Mouse (Mus musculus): ENCODE data around the gene Rbfox3. TPM values are rescaled to one million over a fixed set of nuclear protein-coding genes. Genes with fewer than 3 reads are reported as not detected.

Rbfox3 gene
- polyA plus RNA-seq, 1 experiment from 2014 or later: 1.7 TPM

GRCm38 (mm10) chr11:118685397-118685796, 226.0 kb downstream of the Rbfox3 start:
- H3K9ac ChIP-seq (ENCODE audit: low read length): no peak overlapping the region
- H3K4me1 ChIP-seq (replicated peaks; ENCODE audit: control insufficient read depth, insufficient read depth, low read length): no peaks in the 10 kb centered on the region
- H3K4me3 ChIP-seq (ENCODE audit: low read depth, low read length): no peak overlapping the region
- ATAC-seq (replicated peaks; ENCODE audit: low FRiP score, low TSS enrichment, low read depth) (no peak), DNase-seq (ENCODE audit: low spot score) (peak; percentile 84)
- WGBS: 3% methylated on average over 16 of the region's 16 CpGs
- peaks cover 7% of the 10 kb centered on the region; the same call in 1 of the 2 replicates for H3K27me3 ChIP-seq (replicated peaks; ENCODE audit: control insufficient read depth, insufficient read depth, low read length)
- H3K36me3 ChIP-seq (ENCODE audit: control insufficient read depth, insufficient read depth, low read length): no peaks in the 10 kb centered on the region
- no peak overlapping the region for H3K4me2 ChIP-seq (ENCODE audit: low read length)
- H3K9me3 ChIP-seq (ENCODE audit: control insufficient read depth, low read length): no peaks in the 10 kb centered on the region
- no peak overlapping the region for H3K27ac ChIP-seq (ENCODE audit: low read depth)

GRCm38 (mm10) chr11:118684665-118685064, 226.7 kb downstream of the Rbfox3 start:
- Histone ChIP-seq H3K4me3 (ENCODE audit: low read depth, low read length) (no peak overlapping the region), H3K27me3 (replicated peaks; ENCODE audit: control insufficient read depth, insufficient read depth, low read length) (peaks cover 11% of the 10 kb centered on the region), H3K4me1 (replicated peaks; ENCODE audit: control insufficient read depth, insufficient read depth, low read length) (no peaks in the 10 kb centered on the region), H3K9ac (ENCODE audit: low read length) (no peak overlapping the region), H3K36me3 (ENCODE audit: control insufficient read depth, insufficient read depth, low read length) (no peaks in the 10 kb centered on the region), H3K9me3 (ENCODE audit: control insufficient read depth, low read length) (no peaks in the 10 kb centered on the region), H3K27ac (ENCODE audit: low read depth) (no peak overlapping the region), H3K4me2 (ENCODE audit: low read length) (no peak overlapping the region)
- ATAC-seq (replicated peaks; ENCODE audit: low FRiP score, low TSS enrichment, low read depth): no peak
- 63% methylated on average over 4 of the region's 4 CpGs for WGBS
- DNase-seq (ENCODE audit: low spot score): no peak

GRCm38 (mm10) chr11:118680699-118681098, 230.7 kb downstream of the Rbfox3 start:
- no peak overlapping the region for H3K9ac ChIP-seq (ENCODE audit: low read length)
- H3K9me3 ChIP-seq (ENCODE audit: control insufficient read depth, low read length): no peaks in the 10 kb centered on the region
- H3K4me2 ChIP-seq (ENCODE audit: low read length): no peak overlapping the region
- peaks cover 26% of the 10 kb centered on the region for H3K27me3 ChIP-seq (replicated peaks; ENCODE audit: control insufficient read depth, insufficient read depth, low read length)
- DNase-seq (ENCODE audit: low spot score) (no peak), ATAC-seq (replicated peaks; ENCODE audit: low FRiP score, low TSS enrichment, low read depth) (no peak)
- no peaks in the 10 kb centered on the region for H3K4me1 ChIP-seq (replicated peaks; ENCODE audit: control insufficient read depth, insufficient read depth, low read length)
- no peak overlapping the region for H3K4me3 ChIP-seq (ENCODE audit: low read depth, low read length)
- WGBS: 72% methylated on average over 10 of the region's 10 CpGs
- H3K27ac ChIP-seq (ENCODE audit: low read depth): no peak overlapping the region
- no peaks in the 10 kb centered on the region for H3K36me3 ChIP-seq (ENCODE audit: control insufficient read depth, insufficient read depth, low read length)

- H3K9me3 ChIP-seq (ENCODE audit: control insufficient read depth, low read length): no peaks in the 10 kb centered on the region
- 77% methylated on average over 24 of the region's 24 CpGs for WGBS
- ATAC-seq (replicated peaks; ENCODE audit: low FRiP score, low TSS enrichment, low read depth) (no peak), DNase-seq (ENCODE audit: low spot score) (no peak)
- no peaks in the 10 kb centered on the region for H3K36me3 ChIP-seq (ENCODE audit: control insufficient read depth, insufficient read depth, low read length)
- H3K9ac ChIP-seq (ENCODE audit: low read length): no peak overlapping the region
- no peak overlapping the region for H3K4me3 ChIP-seq (ENCODE audit: low read depth, low read length)
- peaks cover 26% of the 10 kb centered on the region for H3K27me3 ChIP-seq (replicated peaks; ENCODE audit: control insufficient read depth, insufficient read depth, low read length)
- H3K4me2 ChIP-seq (ENCODE audit: low read length): no peak overlapping the region
- H3K4me1 ChIP-seq (replicated peaks; ENCODE audit: control insufficient read depth, insufficient read depth, low read length): no peaks in the 10 kb centered on the region
- H3K27ac ChIP-seq (ENCODE audit: low read depth): no peak overlapping the region
Measured at GRCm38 (mm10) chr11:118679736-118680410, 231.5 kb downstream of the Rbfox3 start.

GRCm38 (mm10) chr11:118678515-118679104, 232.8 kb downstream of the Rbfox3 start:
- Histone ChIP-seq H3K9ac (ENCODE audit: low read length) (no peak overlapping the region), H3K27ac (ENCODE audit: low read depth) (no peak overlapping the region), H3K36me3 (ENCODE audit: control insufficient read depth, insufficient read depth, low read length) (no peaks in the 10 kb centered on the region), H3K9me3 (ENCODE audit: control insufficient read depth, low read length) (no peaks in the 10 kb centered on the region), H3K4me1 (replicated peaks; ENCODE audit: control insufficient read depth, insufficient read depth, low read length) (no peaks in the 10 kb centered on the region), H3K4me2 (ENCODE audit: low read length) (no peak overlapping the region), H3K4me3 (ENCODE audit: low read depth, low read length) (no peak overlapping the region), H3K27me3 (replicated peaks; ENCODE audit: control insufficient read depth, insufficient read depth, low read length) (peaks cover 22% of the 10 kb centered on the region)
- DNase-seq (ENCODE audit: low spot score): no peak
- no peak for ATAC-seq (replicated peaks; ENCODE audit: low FRiP score, low TSS enrichment, low read depth)
- 38% methylated on average over 20 of the region's 20 CpGs for WGBS

- Histone ChIP-seq H3K4me2 (ENCODE audit: low read length) (no peak overlapping the region), H3K27me3 (replicated peaks; ENCODE audit: control insufficient read depth, insufficient read depth, low read length) (peaks cover 22% of the 10 kb centered on the region), H3K9ac (ENCODE audit: low read length) (no peak overlapping the region), H3K27ac (ENCODE audit: low read depth) (no peak overlapping the region), H3K9me3 (ENCODE audit: control insufficient read depth, low read length) (no peaks in the 10 kb centered on the region), H3K36me3 (ENCODE audit: control insufficient read depth, insufficient read depth, low read length) (no peaks in the 10 kb centered on the region), H3K4me1 (replicated peaks; ENCODE audit: control insufficient read depth, insufficient read depth, low read length) (no peaks in the 10 kb centered on the region), H3K4me3 (ENCODE audit: low read depth, low read length) (no peak overlapping the region)
- ATAC-seq (replicated peaks; ENCODE audit: low FRiP score, low TSS enrichment, low read depth): no peak
- DNase-seq (ENCODE audit: low spot score): no peak
- 54% methylated on average over 8 of the region's 8 CpGs for WGBS
Measured at GRCm38 (mm10) chr11:118677277-118677676, 234.1 kb downstream of the Rbfox3 start.

- Histone ChIP-seq H3K9ac (ENCODE audit: low read length) (no peak overlapping the region), H3K9me3 (ENCODE audit: control insufficient read depth, low read length) (no peaks in the 10 kb centered on the region), H3K27ac (ENCODE audit: low read depth) (no peak overlapping the region), H3K4me3 (ENCODE audit: low read depth, low read length) (no peak overlapping the region), H3K36me3 (ENCODE audit: control insufficient read depth, insufficient read depth, low read length) (no peaks in the 10 kb centered on the region), H3K4me2 (ENCODE audit: low read length) (no peak overlapping the region), H3K27me3 (replicated peaks; ENCODE audit: control insufficient read depth, insufficient read depth, low read length) (peaks cover 22% of the 10 kb centered on the region), H3K4me1 (replicated peaks; ENCODE audit: control insufficient read depth, insufficient read depth, low read length) (no peaks in the 10 kb centered on the region)
- DNase-seq (ENCODE audit: low spot score) (no peak), ATAC-seq (replicated peaks; ENCODE audit: low FRiP score, low TSS enrichment, low read depth) (no peak)
- 85% methylated on average over 7 of the region's 7 CpGs for WGBS
Measured at GRCm38 (mm10) chr11:118676364-118676763, 235.0 kb downstream of the Rbfox3 start.

- no peaks in the 10 kb centered on the region for H3K27me3 ChIP-seq (replicated peaks; ENCODE audit: control insufficient read depth, insufficient read depth, low read length)
- no peaks in the 10 kb centered on the region for H3K4me1 ChIP-seq (replicated peaks; ENCODE audit: control insufficient read depth, insufficient read depth, low read length)
- no peak for ATAC-seq (replicated peaks; ENCODE audit: low FRiP score, low TSS enrichment, low read depth)
- no peaks in the 10 kb centered on the region for H3K9me3 ChIP-seq (ENCODE audit: control insufficient read depth, low read length)
- no peak overlapping the region for H3K27ac ChIP-seq (ENCODE audit: low read depth)
- no peak overlapping the region for H3K4me3 ChIP-seq (ENCODE audit: low read depth, low read length)
- 72% methylated on average over 6 of the region's 6 CpGs for WGBS
- no peak overlapping the region for H3K4me2 ChIP-seq (ENCODE audit: low read length)
- H3K9ac ChIP-seq (ENCODE audit: low read length): no peak overlapping the region
- no peak for DNase-seq (ENCODE audit: low spot score)
- no peaks in the 10 kb centered on the region for H3K36me3 ChIP-seq (ENCODE audit: control insufficient read depth, insufficient read depth, low read length)
Measured at GRCm38 (mm10) chr11:118671958-118672357, 239.4 kb downstream of the Rbfox3 start.

- Histone ChIP-seq H3K9me3 (ENCODE audit: control insufficient read depth, low read length) (no peaks in the 10 kb centered on the region), H3K4me2 (ENCODE audit: low read length) (no peak overlapping the region), H3K27me3 (replicated peaks; ENCODE audit: control insufficient read depth, insufficient read depth, low read length) (no peaks in the 10 kb centered on the region), H3K4me3 (ENCODE audit: low read depth, low read length) (no peak overlapping the region), H3K27ac (ENCODE audit: low read depth) (no peak overlapping the region), H3K4me1 (replicated peaks; ENCODE audit: control insufficient read depth, insufficient read depth, low read length) (no peaks in the 10 kb centered on the region), H3K9ac (ENCODE audit: low read length) (no peak overlapping the region), H3K36me3 (ENCODE audit: control insufficient read depth, insufficient read depth, low read length) (no peaks in the 10 kb centered on the region)
- DNase-seq (ENCODE audit: low spot score): no peak
- 83% methylated on average over 6 of the region's 6 CpGs for WGBS
- ATAC-seq (replicated peaks; ENCODE audit: low FRiP score, low TSS enrichment, low read depth): no peak
Measured at GRCm38 (mm10) chr11:118671216-118671615, 240.2 kb downstream of the Rbfox3 start.

All from intestine, embryonic 14.5 days (tissue).